Mouse (Mus musculus) mature B cell (primary cell): ENCODE measurements around the gene Cyp27b1.
"Not testable (repeated sequence)": the region's sequence is repeated elsewhere in the genome, so short reads cannot be mapped to it uniquely, and the experiment has no call there.

Experiments
- in situ Hi-C: fragments of 300-500 bp; cut with MboI; formaldehyde crosslinking; loops from 2 replicates; pipeline ENCODE4 v1.14.3; 2019

Gene Cyp27b1

DNA sequence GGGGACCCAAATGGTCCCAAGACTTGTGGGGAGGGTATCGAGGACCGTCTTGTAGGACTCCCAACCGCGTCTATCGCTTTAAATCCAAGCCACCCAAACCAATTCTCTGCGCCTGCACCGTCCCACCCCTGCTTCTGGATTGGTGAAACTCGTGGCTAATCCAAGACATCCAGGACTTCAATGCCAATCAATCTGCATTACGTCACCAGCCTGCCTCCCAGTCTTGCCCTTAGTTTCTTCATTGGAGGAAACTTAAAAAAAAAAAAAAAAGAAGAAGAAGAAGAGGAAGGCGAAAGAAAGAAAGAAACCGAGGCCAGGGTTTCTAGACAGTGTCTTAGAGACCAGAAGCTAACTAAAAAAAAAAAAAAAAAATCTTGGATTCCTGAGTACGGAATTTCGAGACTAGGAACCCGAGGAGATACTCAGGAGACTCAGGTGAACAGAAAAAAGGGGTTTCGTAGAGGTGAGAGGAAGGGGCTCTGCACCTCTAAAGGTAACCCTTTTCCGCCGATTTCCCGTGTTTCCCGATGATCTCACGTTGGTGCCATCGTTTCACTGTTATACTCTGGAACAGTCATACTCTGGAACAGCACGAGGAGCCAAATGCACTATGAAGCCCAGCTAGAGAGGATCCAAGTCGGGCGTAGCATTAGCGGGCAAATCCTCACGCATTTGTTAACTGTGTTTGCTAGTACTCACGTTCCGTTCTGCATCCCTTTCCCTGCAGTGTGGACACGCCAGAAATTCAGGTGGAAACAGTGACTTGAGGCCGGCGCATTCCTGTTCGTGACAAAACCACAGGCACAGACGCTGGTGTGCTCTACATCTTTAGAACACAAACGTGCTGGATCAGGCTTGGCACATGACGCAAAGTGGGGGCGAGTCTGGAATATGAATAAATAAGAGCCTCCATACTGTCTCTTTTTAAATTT, 22.4 kb downstream of the Cyp27b1 start, which contains the start of gene Tspan31:
Gene Tspan31, minus strand, starts transcription at position 75 of the 932 bp plus-strand sequence.
- in situ Hi-C loops: no loop called here

DNA sequence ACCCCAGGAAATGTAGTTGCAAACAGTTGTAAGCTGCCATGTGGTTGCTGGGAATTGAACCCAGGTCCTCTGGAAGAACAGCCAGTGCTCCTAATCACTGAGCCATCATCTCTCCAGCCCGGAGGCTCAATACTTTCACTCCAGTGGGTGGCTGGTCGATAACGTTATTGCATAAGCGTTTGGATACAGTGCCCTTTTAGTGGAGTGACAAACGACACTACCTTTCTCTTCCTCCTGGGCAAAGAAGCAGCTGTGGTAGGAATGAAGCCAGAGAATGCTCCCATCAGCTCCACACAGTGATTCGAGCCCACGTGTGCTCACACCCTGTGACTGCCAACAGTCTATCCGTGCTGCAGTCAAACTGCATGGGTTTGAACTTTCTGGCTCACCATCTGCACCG, 23.2 kb downstream of the Cyp27b1 start:
- in situ Hi-C loops: no loop called here

DNA sequence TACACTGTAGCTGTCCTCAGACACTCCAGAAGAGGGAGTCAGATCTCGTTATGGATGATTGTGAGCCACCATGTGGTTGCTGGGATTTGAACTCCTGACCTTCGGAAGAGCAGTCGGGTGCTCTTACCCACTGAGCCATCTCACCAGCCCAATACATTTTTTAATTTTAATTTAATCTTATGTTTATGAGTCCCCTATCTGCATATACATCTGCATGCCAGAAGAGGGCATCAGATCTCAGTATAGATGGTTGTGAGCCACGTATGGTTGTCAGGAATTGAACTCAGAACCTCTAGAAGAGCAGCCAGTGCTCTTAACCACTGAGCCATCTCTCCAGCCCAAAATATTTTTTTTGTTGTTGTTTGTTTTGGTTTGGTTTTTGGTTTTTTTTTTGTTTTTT, 24.2 kb downstream of the Cyp27b1 start:
- in situ Hi-C loops: not testable (repeated sequence)

DNA sequence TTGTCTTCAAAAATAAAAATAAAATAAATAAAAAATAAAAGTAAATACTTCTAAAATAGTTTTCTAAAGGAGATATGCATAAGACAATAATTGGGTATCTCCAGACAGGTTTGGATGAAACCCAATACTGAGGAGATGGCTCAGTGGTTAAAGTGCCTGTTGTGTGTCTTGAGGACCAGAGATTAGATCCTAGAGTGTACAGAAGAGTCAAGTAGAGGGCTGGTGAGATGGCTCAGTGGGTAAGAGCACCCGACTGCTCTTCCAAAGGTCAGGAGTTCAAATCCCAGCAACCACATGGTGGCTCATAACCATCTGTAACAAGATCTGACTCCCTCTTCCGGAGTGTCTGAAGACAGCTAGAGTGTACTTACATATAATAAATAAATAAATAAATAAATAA, 24.9 kb downstream of the Cyp27b1 start:
- in situ Hi-C loops: not testable (repeated sequence)

DNA sequence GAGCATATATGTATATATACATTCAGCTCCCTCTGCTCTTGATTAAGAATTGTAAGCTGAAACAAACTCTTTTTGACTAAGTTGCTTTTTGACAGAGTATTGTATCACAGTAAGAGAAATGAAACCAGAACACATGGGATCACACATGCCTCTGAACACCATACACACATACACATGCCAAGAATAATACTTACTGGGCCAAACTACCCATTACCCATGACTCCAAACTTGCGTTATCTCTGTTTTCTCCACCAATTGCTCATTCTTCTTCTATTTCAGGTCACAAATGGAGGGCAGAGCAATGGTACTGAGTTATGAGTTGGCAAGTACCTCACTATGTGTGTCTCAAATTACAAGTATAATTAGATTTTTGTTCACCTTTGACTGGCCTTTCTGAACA, 25.9 kb downstream of the Cyp27b1 start:
- in situ Hi-C loops: no loop called here

DNA sequence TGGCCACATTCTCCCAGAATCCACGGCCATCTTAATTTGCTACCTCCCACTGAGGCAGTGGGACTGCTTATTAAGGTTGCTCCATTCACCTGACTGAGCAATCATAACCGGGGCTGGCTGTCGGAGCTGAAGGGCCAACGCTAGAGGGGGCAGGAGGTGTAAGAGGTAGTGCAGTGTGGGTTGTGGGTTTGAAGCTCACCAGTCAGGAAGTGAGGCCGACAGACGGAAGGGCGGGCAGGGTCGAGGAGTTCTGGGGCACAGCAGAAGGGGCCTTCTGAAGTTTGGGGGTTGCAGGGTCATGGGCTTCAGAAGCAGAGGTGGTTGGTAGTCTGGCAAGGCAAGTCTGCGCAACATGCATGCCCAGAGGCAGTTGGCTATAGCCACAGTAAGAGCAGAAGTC, 27.0 kb downstream of the Cyp27b1 start, which contains the start of gene Agap2:
Gene Agap2, plus strand, starts transcription at position 205 of the 400 bp plus-strand sequence.
- in situ Hi-C loops: no loop called here

DNA sequence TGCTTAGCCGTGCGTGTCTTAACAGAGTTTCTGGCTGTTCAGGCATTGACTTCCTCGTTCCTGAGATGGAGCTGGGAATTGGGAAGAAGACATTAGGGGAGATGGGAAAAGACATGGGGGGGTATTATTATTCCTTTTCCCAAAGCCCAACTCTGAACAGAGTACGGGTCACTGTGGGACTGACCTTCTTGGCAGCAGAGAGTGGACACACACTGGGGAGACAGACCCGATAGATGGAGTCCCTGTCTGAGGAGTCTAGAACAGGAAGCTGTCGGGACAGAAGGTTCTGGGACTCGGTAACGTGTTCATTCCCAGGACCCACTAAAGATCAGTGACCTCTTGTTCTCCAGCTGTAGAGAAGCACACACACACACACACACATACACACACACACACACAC, 27.6 kb downstream of the Cyp27b1 start:
- in situ Hi-C loops: no loop called here

DNA sequence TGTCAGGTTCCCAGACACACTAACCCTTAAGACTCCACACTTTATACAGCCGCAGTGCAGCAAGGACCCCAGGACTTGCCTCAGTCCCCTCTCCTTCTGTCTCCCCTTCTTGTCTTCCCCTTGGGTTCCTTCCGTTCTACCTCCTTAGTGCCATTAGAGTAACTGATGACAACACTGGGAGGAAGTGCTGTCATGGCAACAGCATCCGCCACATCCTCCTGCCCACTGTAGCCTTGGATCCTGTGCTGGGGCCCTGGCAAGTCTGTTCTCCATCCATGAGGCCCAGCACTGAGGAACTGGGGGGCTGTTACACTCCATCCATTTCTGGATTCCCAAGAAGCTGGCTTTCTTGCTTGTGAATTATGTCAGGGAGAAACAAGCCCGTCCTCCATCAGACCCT, 28.0 kb downstream of the Cyp27b1 start:
- in situ Hi-C loops: no loop called here

DNA sequence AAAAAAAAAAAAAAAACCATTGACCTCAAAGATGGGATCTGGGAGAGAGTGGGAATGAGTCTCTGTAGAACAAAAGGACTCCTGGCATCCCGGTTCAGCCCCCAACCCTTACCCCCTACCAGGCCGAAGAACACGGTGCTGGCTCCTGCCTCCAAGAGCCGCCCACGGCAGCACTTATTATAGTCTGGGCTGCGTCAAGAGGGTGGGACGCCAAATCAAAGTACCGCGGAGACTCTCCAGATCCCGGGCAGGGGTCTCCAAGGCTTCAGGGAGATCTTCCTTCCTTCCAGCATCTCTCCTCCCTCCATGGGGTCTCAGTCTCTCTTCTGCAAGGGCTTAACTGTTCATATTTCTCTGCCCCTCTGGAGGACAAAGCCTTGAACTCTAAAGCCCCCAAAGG, 29.5 kb downstream of the Cyp27b1 start:
- in situ Hi-C loops: no loop called here

DNA sequence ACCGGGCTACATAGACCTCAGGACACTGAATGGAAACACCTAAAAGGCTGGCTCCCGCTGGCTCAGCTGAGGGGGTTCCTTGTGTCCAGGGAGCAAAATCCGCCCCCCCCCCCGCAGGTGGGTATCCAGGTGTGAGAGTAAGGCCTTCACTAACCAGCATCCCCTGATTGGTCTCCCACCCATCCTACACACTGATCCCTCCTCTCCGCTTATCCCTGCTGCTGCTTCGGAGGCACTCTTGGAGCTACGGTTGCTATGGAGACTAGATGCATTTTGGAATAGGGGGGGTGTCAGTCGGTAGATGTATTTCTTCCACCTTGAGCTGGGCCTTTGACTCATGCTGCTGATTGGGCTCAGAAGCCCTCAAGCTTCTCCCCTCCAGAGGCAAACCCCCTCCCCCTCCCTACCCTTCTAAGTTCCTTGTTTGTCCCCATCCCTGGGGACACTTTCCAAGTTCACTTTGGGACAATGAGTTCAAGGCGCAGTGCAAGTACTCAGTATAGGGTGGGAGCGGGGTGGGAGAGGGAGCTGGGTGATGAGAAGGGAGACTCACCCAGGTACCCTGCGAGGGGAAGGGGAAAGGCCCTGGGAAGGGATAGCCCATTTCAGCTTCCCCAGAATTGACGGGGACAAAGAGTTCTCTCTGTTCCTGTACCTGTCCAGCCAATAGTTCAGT, 30.1 kb downstream of the Cyp27b1 start:
- in situ Hi-C loops: no loop called here

DNA sequence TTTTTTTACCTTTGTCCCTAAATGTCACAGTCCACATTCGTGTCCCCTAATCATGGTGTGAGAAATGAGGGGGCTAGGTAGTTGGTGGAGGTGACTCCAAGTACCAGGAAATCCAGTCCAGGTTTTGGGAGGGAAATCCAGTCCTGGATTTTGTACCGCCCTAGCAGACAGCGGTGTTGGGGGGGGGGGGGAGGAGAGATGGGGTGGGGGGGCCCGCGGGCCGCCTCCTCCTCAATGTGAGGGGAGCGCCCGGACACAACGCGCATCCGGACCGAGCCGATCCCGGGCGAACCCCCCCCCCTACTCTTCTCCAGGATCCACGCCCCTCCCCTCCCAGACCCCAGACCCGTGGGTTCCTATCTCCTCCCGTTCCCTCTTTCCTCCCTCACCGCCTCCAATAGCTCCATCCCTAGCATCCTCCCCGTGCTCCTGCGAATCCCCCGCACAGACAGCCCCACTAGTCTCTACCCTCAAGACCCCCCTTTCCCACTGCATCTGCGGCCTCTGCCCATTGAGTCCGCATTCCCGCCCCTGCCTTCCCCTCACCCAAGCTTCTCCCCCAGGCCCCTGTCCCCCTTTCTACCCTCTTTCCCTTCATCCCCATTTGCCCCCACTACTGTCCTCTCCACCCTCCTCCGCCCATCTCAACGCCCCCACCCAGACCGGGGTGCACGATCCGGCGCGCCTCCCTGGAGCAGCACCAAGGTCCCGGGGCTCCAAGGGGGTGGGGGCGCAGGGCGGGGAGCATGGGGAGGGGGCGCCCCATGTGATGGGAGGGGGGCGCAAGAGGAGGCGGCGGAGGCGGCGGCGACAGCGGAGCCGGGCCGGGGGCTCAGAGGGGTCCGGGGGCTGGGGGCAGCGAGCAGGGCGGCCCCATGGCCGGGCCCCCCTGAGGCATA, 30.9 kb downstream of the Cyp27b1 start:
- in situ Hi-C loops: no loop called here

DNA sequence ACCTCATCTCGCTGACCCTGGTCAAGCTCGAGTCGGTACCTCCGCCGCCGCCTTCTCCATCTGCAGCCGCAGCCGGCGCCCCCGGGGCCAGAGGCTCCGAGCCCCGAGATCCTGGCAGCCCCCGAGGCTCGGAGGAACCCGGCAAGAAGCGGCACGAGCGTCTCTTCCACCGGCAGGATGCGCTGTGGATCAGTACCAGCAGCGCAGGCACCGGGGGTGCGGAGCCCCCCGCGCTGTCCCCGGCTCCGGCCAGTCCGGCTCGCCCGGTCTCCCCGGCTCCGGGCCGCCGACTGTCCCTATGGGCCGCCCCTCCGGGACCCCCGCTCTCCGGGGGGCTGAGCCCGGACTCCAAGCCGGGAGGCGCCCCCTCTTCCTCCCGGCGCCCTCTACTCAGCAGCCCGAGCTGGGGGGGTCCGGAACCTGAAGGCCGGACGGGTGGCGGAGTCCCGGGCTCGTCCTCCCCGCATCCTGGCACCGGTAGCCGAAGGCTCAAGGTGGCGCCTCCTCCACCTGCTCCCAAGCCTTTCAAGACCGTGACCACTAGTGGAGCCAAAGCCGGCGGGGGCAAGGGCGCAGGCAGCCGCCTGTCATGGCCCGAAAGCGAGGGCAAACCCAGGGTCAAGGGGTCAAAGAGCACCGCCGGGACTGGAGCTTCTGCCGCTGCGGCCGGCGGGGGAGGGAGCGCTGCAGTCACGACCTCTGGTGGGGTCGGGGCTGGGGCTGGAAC, 31.8 kb downstream of the Cyp27b1 start:
- in situ Hi-C loops: no loop called here

DNA sequence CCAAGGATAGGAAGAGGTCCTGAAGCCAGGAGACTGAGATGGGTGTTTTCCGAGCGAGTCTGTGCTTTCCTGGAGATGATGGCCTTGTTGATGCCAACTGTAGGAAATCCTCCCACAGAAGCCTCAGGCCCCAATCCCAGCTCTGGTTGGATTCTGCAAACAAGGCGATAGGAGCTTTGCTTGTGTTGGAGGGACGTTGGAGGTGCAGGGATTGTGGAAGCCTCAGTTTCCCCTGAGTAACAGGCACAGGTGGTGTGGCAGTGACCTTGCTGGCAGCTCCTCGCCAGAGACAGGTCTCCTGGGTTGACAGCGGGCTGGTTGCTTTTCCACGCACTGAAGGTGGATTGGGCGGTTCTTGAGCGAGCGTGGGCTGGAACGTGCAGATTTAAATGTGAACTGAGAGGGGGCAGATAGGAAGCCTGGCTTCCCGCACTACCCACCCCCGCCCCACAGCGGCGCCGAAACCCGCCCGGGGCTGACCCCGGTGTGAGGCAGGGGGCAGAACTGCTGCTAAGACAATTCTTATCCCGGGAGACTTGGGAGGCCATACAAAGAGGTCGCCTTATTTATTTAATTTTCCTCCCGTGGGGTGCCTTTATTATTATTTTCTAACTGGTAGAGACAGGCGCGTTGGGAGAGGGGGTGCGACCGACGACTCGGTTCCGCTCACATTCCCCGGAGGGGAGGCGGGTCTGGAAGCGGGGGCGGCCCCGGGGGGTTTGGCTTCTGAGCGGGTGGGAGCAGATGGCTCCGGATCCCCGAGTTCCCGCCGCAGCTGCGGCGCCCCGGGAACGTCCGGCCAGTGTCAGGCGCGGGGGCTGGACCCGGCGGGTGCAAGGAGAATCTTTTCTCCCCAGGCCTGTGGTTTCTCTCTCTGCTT, 33.1 kb downstream of the Cyp27b1 start:
- in situ Hi-C loops: no loop called here

DNA sequence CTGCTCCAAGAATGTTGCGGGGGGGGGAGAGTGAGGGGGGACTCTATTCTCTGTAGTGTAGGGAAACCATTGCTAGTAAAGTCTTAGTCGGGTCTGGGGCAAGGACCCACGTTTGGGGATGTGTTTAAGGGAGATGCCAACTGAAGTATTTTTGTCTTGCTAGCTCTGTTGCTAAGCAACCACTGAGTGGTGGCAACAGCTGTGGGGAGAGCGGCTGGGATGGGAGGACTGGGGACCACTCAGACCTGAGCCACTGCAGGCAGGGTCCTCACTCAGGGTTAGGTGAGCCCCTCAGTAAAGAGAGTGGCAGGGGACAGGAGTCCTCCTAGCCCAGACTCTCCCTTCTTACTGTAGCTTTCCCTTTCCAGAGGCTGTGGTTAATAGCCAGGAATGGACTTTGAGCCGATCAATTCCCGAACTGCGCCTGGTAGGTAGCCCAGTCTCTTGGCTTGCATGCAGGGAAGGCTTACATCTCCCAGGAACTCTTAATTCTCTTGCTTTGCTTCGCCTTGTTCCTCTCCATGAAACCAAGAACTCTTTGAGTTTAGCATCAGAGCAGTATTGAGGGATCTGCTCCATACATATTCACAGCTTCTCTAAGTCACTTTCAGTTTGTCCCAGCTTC, 34.1 kb downstream of the Cyp27b1 start:
- in situ Hi-C loops: no loop called here

DNA sequence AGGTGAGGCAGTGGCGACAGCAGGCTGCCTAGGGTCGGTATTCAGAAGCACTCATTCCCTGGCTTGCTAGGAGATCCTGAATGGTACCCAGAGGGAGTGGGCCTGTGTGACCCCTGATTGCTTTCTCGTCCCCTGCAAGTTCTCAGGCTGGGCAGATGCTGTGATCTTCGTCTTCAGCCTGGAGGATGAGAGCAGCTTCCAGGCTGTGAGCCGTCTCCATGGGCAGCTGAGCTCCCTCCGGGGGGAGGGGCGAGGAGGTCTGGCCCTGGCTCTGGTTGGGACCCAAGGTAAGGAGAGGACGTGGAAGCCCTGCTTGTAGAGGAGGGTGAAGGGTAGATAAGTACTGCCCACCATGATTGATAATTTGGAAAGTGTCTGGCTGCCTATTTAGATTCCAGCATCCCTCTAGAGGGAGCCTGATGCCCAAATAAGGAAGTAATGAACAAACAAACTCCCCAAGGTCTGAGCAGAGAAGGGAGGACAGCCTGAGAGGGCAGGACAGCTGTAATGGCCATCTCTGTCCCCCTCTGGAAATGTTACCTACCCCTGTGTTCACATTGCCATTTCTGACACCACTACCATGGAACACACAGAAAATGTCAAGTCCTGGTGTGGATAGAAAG, 35.4 kb downstream of the Cyp27b1 start:
- in situ Hi-C loops: no loop called here

DNA sequence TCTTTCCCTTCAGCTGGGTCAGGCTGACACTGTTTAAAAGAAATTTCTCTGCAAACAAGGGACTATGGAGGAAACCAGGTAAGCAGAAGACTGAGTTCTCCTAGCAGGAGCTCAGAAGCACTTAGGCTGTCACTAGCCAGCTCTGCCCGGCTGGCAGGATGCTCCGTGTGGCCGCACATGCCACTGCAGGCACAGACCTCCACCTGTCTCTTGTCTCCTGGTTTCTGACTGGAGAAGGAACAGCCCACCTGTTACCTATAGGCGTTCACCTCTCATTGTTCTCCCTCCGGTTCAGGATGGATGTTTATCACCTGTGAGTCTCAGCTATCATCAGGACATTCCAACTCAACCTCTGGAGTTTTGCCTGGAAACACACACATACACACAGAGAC, 35.9 kb downstream of the Cyp27b1 start:
- in situ Hi-C loops: no loop called here

DNA sequence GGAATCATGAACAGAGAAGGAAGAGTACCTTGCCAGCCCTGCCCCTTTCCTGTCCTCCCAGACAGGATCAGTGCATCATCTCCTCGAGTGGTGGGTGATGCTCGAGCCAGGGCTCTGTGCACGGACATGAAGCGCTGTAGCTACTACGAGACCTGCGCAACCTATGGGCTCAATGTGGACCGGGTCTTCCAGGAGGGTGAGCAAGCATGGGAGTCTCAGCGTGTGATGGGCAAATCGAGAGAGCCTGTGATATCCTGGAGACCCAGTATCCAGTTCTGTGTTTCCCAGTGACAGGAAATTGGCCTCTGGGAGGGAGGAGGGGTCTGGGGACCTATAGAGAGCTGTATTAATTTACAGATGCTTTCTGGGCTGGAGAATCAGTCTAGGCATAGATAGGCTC, 37.0 kb downstream of the Cyp27b1 start:
- in situ Hi-C loops: no loop called here

DNA sequence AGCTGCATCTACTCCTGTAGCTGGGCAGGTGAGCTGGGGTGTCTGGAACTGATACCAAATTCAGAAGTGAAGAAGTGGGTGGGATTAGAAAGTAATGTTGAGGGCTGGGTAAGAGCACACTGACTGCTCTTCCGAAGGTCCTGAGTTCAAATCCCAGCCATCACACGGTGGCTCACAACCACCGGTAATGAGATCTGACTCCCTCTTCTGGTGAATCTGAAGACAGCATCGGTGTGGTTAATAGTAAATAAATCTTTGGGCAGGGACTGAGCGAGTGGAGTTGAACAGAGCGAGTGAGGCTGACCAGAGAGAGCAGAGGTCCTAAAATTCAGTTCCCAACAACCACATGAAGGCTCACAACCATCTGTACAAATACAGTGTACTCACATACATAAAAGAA, 37.6 kb downstream of the Cyp27b1 start:
- in situ Hi-C loops: no loop called here
